Mouse (Mus musculus) B cell, adult (primary cell): ENCODE results near the gene Art3. TPM values are rescaled to one million over a fixed set of nuclear protein-coding genes. Genes with fewer than 3 reads are reported as not detected.

ENCODE experiments used
- total RNA-seq: library from RNA; stranded (reverse); gene quantifications from 4 replicates; pipeline ENCODE4 v1.2.4, GENCODE M21; 2023; ENCODE audit not compliant: inconsistent age

Gene Art3
- total RNA-seq: 0.86 to 1.8 TPM in 2 of 4 replicates, not detected in the others

GRCm38 (mm10) chr5:92331635-92332338, at the start of gene Art3:
Gene Art3 (plus strand): TSS chr5:92331827.

GRCm38 (mm10) chr5:92309681-92310511, 21.7 kb upstream of the Art3 start, which contains the start of gene Sdad1:
Gene Sdad1 (minus strand): TSS chr5:92310479.

GRCm38 (mm10) chr5:92327929-92328328, 3.7 kb upstream of the Art3 start, which contains the start of gene Cxcl9:
Gene Cxcl9 (minus strand): TSS chr5:92328079.

GRCm38 (mm10) chr5:92348794-92349413, 17.3 kb downstream of the Art3 start, which contains the start of gene Cxcl10:
Gene Cxcl10 (minus strand): TSS chr5:92348889.

GRCm38 (mm10) chr5:92435025-92435584, 103.5 kb downstream of the Art3 start, which contains the start of gene Nup54:
Gene Nup54 (minus strand): TSS chr5:92435219.

Other genes starting within 250 kb of the Art3 start
- gene G3bp2, start 248.1 kb upstream of the Art3 start, total RNA-seq: 106 to 116 TPM (median 107 TPM) in 4 replicates
- 63.1 to 69.4 TPM (median 64.3 TPM) in 4 replicates for gene Uso1, start 193.9 kb upstream of the Art3 start, total RNA-seq
- gene U90926, start 116.4 kb upstream of the Art3 start, total RNA-seq: not detected in 4 replicates
- gene Ppef2, start 75.5 kb upstream of the Art3 start, total RNA-seq: 0.48 to 0.99 TPM (median 0.70 TPM) in 4 replicates
- 32.3 to 43.0 TPM (median 36.6 TPM) in 4 replicates for gene Naaa, start 53.7 kb upstream of the Art3 start, total RNA-seq
- gene Sdad1, start 21.3 kb upstream of the Art3 start, total RNA-seq: 97.9 to 108 TPM (median 105 TPM) in 4 replicates
- gene Cxcl9, start 3.7 kb upstream of the Art3 start, total RNA-seq: 0.35 to 0.66 TPM (median 0.39 TPM) in 3 of 4 replicates, not detected in the other
- gene Cxcl10, start 17.1 kb downstream of the Art3 start, total RNA-seq: 0.22 to 1.3 TPM (median 0.75 TPM) in 4 replicates
- 45.6 to 60.6 TPM (median 57.7 TPM) in 4 replicates for gene Nup54, start 103.4 kb downstream of the Art3 start, total RNA-seq
- 28.1 to 30.1 TPM (median 28.5 TPM) in 4 replicates for gene Scarb2, start 175.0 kb downstream of the Art3 start, total RNA-seq
- not detected in 4 replicates for gene Fam47e, start 223.2 kb downstream of the Art3 start, total RNA-seq